Mouse (Mus musculus): ENCODE measurements around the gene Olfm3. TPM values are rescaled to one million over a fixed set of nuclear protein-coding genes. Genes with fewer than 3 reads are reported as not detected.

Gene Olfm3
- total RNA-seq, 2 experiments from 2014 or later = 2.4 to 4.1 TPM

DNA sequence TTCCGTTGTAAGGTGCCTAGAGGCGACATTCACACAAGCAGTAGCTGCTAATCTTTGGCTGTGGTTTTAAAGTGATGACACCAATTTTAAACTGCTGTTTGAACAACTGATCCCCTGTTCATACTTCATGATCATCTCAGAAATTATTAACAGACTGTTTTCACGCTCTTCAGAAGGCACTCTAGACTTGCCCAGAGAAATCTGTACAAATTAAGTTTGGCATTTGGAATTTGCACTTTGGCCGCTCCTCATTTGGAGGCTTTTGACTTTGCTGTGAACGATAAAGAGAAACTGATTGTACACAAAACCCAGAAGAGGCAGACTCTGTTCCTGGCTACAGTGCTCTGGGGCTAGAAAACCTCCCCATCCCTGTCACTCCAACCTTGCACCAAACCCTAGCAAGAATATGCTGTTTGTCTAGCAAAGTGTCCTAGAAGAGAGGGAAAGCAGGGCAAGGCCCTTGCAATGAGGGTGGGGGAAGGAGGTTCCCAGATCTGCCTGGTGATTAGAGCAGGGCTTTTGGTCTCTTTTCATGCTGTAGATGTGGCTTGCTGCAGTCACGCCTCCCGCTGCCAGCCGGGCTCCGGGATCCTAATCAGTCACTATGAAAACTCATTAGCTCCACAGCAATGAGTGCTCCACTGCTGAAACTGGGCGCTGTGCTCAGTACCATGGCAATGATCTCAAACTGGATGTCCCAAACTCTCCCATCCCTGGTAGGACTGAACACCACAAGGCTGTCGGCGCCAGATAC is 176.7 kb downstream of the Olfm3 start:
- no peak for DNase-seq

DNA sequence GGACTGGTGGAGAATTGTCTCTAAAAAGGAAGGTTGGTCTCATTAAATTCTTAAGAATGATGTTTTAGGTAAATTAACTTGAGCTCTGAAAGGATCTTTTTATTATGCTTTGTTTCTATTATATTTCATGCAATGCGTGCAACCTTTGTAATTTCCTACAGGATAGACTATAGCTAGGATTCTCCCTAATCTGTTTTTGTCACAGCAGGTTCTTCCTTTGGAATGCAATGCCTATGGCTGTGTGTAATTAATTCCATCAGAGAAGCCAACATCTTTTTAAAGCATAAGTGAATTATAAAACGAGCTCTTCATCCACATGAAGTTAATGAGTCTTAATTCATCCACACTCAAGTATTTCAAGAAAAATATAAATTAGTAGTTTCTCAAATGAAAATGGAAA is 177.5 kb downstream of the Olfm3 start:
- DNase-seq = no peak

DNA sequence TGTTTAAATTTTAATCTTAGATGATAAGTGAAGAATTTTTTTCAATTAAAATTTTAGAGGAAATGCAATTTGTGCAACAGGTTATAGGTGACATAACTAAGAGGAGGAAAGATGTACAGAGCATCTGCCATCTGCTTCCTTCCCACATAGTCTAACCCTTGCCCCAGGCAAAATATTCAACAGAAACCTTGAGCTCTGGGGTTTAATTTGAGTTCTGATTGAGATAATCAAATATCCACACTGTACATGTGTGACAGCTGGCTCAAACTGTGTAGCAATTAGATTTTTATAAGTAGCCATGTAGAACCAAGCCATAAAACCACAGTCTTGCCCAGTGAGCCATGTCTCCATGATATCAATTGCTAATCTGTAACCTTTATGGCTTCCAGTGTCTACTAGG is 179.1 kb downstream of the Olfm3 start:
- DNase-seq = no peak

DNA sequence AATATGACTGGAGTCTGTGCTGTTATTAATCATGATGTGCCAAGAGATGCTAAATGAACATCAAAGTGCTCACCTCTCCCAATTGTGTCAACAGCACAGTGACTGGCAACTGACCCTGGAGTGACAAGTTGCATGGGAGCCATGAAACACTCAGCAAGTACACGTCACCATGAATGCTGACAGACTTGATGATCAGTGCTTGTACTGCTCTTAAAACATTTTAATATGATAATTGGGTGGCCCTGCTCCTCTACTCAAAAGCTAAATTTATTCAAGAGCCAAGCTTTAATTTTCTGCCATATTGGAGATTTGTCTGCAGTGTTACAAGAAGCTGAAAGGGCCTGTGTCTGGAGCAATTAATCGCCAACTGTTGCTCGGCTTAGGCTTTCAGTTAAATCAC is 184.4 kb downstream of the Olfm3 start:
- no peak for DNase-seq

DNA sequence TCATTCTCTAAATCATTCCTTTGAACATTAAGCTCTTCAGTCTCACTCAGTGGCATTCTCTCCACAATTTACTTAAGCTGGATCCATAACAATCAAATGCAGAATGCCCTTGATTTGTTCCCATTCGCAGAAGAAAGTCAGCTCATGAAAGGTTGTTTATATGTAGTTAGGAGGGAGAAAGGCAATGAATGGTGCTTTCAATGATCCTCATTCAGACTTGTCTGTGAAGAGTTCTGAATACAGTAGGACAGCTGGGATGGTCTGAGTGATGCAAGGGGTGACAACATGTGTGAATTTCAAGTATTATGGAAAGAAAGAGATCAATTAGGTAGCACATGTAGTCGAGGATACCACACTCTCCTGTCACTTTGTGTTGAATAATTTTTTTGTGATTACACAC is 186.8 kb downstream of the Olfm3 start:
- no peak for DNase-seq

DNA sequence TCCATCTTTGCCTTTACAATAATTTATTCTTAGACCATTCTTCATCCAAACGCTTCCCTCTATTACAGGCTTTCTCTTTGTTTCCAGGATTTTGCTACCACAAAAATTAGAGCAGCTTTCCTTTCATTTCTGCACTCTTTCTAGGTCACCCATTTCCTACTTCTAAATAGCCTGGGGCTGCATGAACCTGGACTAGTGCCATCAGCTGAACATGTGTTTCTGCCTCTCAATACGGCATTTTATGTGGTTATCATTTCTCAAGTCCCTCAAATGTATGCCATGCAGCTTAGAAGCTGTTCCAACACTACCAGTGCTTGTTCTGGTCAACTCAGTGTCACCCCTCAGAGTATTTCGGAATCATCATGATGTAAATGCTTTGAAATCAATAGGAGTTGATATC is 191.6 kb downstream of the Olfm3 start:
- no peak for DNase-seq

DNA sequence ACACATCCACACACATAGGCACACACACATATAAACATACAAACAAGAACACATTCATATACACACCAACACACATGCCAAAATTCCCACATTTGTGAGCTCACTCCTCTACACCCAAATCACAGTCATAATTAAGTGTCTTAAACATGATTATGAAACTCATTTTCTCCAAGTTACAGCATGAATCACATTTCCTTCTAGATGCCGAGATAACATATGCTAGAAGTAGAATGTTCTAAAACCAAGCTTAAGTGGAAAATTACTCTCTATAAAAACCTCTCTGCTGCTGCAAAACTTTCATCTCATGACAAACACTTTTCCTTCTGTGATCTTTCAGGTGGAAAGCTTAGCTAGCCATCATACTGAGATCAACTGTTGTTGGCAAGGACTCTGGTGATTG is 195.7 kb downstream of the Olfm3 start:
- DNase-seq = no peak

DNA sequence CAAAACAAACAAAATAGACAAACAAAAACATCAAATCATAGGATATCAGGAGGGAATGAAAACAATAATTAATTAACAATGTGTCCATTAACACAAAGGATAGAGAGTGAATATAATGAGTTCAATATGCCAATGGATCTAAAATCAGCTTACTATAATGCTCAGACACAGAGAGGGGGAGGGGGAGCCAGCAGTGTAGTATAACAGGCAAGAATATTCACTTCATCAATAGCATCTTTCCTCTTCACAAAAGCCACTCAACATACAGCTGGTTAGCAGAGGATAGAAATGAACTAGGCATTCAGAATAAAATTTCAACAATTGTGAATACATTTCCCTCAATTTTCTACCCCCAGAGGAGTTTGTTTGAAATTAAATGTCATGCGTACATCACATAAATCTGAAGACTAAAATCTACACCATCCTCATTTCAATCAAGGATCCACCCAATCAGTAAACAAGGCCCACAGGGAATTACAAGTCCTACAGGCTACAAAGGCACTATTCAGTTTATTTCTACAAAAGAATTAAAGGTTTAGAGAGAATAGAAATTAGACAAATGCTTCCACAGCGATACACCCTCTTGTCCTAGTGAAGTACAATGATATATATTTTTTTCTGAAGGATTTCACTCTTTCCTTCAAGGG is 200.4 kb downstream of the Olfm3 start:
- DNase-seq = no peak

DNA sequence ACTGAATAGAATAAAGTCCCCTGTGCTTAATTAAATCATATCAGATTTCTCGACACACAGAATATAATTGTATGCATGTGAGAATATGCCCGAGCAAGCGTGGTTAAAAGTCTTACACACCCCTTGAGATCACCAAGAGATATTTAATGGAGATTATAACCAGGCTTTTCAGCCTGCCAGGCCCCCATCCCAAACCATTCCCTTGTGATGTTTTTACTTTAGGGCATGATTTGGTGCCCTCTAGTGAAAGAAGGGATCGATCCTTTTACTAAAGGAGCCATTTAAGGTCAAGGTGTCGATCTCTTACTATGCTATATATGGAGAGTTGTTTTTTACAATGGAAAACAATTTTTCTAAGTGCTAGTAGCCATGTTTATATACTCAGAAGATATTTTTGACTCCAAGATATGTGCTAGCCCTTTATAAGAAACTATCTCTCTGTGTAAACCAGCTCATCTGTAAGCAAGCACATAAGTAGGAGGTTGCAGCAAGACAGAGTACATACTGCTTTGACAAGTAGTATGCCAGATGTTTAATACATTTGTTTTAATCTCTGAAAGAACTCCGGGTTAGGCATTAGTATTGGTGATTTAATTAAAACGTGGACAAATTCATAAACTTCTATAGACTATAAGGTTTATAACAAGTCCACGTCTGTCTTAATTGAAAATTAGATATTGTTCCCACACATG is 201.1 kb downstream of the Olfm3 start:
- no peak for DNase-seq

DNA sequence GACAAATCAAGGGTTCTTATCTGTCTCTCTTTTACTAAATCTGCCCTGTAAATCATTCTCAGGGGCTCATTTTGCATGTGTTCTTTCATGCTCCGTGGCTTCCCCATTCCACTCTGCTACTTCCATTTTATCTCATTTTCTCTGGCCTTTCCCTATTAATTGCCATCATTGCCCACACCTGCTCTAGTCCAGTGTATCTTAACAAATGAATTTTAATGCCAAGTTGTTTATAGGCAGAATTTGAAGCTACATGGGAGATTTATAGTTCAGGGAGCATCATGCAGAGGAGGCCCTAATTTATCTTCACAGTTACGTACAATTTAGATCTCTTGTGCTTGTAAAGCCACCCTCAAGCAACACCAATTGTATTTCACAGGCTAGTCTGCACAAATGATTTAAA is 241.8 kb downstream of the Olfm3 start:
- no peak for DNase-seq

DNA sequence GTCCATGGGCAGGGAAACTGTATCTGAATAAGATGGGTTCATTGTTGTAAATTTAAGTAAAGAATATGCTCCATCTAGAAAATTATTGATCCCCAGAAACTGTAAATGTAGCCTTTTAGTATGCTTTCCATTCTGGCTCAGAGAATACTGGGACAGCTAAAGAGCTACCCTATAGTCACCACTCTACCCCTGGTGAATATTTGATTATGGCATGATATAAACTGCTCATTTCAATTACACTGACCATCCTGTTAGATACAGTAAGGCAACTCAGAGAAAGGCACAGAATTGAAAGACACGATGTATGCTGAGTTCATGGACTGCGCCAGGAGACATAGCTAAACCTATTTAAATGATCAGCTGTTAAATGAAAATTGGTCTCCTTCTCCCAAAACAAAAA is 242.4 kb downstream of the Olfm3 start:
- no peak for DNase-seq

DNA sequence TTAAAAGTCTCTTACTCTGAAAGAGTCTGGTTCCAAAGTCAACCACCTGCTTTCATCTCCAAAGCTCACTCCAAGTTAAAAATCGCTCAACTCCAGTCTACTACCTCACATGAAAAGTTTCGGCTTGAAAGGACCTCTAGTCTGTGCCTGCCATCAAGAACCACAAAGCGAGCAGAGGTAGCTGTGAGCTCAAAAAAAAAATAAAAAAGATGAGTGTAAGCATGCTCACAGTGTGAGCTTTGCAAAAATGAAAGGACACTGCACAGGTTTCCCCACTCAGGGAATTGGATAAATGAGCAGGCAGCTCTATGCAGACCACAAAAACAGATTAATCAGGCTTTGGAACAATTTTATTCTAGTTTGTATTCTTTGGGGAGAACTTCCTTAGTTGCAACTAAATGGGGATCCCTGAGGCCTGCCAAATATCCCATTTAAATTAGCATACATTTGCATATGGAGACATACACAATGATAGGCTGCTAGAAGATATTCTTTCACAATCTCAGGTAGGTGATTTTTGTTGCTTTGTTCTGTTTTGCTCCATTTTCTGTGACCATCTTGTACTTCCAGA is 255.1 kb downstream of the Olfm3 start:
- no peak for DNase-seq

DNA sequence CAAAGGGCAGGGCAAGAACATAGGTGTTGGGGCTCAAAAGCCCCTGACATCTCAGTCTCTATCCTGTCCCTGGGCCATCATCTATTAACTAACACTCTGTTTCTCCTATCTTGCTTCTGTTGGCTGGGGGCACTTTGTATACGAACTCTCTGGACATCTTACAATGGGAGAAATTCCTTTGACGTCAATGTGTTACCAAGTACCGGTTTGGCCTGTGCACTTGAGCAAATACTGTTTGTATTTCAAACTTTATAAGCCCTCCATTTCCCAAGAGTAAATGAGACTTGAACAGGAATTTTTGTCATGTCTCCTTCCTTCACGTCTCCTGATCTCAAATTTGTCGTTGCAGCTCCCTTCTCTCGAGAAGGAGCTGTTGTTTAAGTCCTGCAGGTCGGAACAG is 270.7 kb downstream of the Olfm3 start:
- no peak for DNase-seq
